Mouse (Mus musculus): ENCODE measurements around the gene Lrrc34. TPM values are rescaled to one million over a fixed set of nuclear protein-coding genes. Genes with fewer than 3 reads are reported as not detected.
A peak's percentile ranks its signal among the peaks of the same experiment; 100 is the strongest.

Lrrc34 gene
- polyA plus RNA-seq (2012; rRNA removed) (0.02 TPM in 1 of 2 replicates, not detected in the other), polyA plus RNA-seq (2014; fragmentation: Nextera tagmentation; extraction: Ambion mirVana) (0.09 TPM in 1 of 2 replicates, not detected in the other)

DNA sequence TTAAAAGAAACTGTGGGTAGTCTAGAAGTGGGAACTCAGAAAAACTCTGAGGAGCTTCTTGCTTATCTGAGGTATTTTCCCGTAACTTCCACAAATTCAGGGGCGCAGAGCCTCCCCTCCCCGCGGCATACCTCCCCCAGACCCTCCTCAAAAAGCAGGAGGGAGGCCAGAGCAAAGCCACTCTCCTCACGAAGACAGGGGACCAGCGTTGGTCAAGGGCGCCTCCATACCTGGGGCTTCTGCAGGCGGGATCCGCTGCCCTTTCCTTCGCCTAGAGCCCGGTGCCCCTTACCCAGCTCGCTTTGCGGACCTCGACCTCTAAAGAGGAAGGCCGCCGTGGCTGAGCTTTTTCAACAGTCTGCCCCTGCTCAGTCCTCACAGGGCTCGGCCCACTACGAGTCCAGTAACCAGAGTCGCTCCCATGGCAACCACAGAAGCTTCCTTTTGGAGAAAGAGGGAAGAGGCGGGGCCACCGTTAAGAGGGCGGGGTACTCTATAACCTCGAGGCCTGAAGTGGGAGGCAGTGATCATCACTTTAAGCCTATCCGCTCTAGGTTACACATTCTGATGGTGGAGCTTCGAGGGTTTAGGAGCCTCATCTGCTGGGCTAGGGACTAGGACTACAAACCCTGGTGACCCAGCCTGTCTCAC lies at the start of gene Lrrc34:
TSS of gene Lrrc34 (minus strand) at position 430 of the 651 bp plus-strand sequence.
- H3K27me3 ChIP-seq (ENCODE audit: control insufficient read depth, insufficient read depth, low read length): peaks cover 33% of the 10 kb centered on the region
- TF ChIP-seq EP300 (IDR thresholded peaks at IDR 0.05; ENCODE audit: low read depth) (no peak), CTCF (IDR thresholded peaks at IDR 0.05; ENCODE audit: low read depth) (no peak)
- no peaks in the 10 kb centered on the region for H3K36me3 ChIP-seq (replicated peaks; ENCODE audit: control insufficient read depth, insufficient read depth, low read depth)
- peak; percentile 11 to 27 (median 17) for DNase-seq (ENCODE audit: low read depth in 3 of 3, low spot score in 3 of 3)
- no peak within 1 kb of the TSS for H3K9ac ChIP-seq (replicated peaks)
- H3K4me3 ChIP-seq (ENCODE audit: insufficient read depth in 1 of 2, low read depth in 2 of 2, low read length in 2 of 2): no peak within 1 kb of the TSS
- peak within 1 kb of the TSS; percentile 52 for H3K4me2 ChIP-seq (ENCODE audit: low read depth)
- no peak within 1 kb of the TSS for H3K27ac ChIP-seq
- 2% methylated on average over 24 of the region's 25 CpGs for WGBS (ENCODE audit: insufficient replicate concordance)
- no peaks in the 10 kb centered on the region for H3K9me3 ChIP-seq (ENCODE audit: control insufficient read depth, low read length)
- no peaks in the 10 kb centered on the region for H3K4me1 ChIP-seq (replicated peaks; ENCODE audit: control insufficient read depth in 2 of 2, insufficient read depth in 2 of 2, low read length in 1 of 2)
- peak; percentile 50; the same call in 1 of the 2 replicates for ATAC-seq (ENCODE audit: insufficient read depth)

DNA sequence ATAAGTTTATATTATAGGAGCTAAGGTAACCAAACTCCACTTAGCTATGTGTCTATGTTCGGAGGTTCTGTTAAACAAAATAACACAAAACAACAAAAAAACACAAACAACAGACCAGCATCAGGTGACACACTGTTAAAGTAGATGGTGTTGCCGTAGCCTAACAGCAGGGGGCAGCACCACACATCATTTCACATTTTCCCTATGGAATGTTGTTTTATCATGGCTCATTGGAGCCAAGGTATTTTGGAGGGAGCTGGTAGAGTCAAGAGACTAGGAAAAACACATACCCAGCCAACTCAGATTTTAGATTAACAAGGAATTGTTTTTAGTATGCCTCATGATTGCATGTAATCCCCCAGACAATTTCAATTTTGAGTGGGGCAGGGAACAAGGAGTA lies 48.7 kb upstream of the Lrrc34 start:
- TF ChIP-seq CTCF (IDR thresholded peaks at IDR 0.05; ENCODE audit: low read depth): peak; percentile 83
- TF ChIP-seq EP300 (IDR thresholded peaks at IDR 0.05; ENCODE audit: low read depth): no peak

DNA sequence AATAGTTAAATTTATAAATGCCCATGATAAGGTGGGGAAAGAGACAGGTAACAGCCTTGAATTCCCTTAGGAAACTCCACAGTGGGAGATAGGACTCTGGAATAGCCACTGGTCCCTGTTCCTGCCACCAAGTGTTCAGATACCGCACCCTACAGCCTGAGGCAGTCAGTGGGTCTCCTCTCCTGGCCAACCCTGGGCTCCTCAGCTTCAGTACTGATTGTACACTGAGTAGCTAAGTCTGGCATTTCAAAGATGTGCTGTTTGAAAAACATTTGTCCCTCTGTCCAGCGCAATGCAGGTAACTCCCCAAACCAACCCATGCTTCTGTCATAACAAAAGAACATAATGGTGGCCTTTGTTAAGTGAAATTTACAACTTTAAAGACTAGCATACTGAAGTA lies 48.0 kb upstream of the Lrrc34 start:
- Histone ChIP-seq H3K9ac (replicated peaks) (no peak overlapping the region), H3K27ac (no peak overlapping the region), H3K27me3 (ENCODE audit: control insufficient read depth, insufficient read depth, low read length) (no peaks in the 10 kb centered on the region), H3K9me3 (ENCODE audit: control insufficient read depth, low read length) (no peaks in the 10 kb centered on the region), H3K36me3 (replicated peaks; ENCODE audit: control insufficient read depth, insufficient read depth, low read depth) (no peaks in the 10 kb centered on the region), H3K4me3 (ENCODE audit: insufficient read depth in 1 of 2, low read depth in 2 of 2, low read length in 2 of 2) (no peak overlapping the region), H3K4me1 (replicated peaks; ENCODE audit: control insufficient read depth in 2 of 2, insufficient read depth in 2 of 2, low read length in 1 of 2) (no peaks in the 10 kb centered on the region), H3K4me2 (ENCODE audit: low read depth) (no peak overlapping the region)
- ATAC-seq (ENCODE audit: insufficient read depth) (no peak), DNase-seq (ENCODE audit: low read depth in 3 of 3, low spot score in 3 of 3) (no peak)
- 79% methylated on average over 2 of the region's 2 CpGs for WGBS (ENCODE audit: insufficient replicate concordance)
- no peak for TF ChIP-seq EP300 (IDR thresholded peaks at IDR 0.05; ENCODE audit: low read depth)
- no peak for TF ChIP-seq CTCF (IDR thresholded peaks at IDR 0.05; ENCODE audit: low read depth)

More for the DNA sequence above, 48.7 kb upstream of the Lrrc34 start:
- H3K36me3 ChIP-seq (replicated peaks; ENCODE audit: control insufficient read depth, insufficient read depth, low read depth): no peaks in the 10 kb centered on the region
- H3K27ac ChIP-seq: no peak overlapping the region
- H3K9me3 ChIP-seq (ENCODE audit: control insufficient read depth, low read length): no peaks in the 10 kb centered on the region
- no peak overlapping the region for H3K9ac ChIP-seq (replicated peaks)
- H3K4me3 ChIP-seq (ENCODE audit: insufficient read depth in 1 of 2, low read depth in 2 of 2, low read length in 2 of 2): no peak overlapping the region
- DNase-seq (ENCODE audit: low read depth in 3 of 3, low spot score in 3 of 3): no peak
- no peak for ATAC-seq (ENCODE audit: insufficient read depth)
- H3K4me1 ChIP-seq (replicated peaks; ENCODE audit: control insufficient read depth in 2 of 2, insufficient read depth in 2 of 2, low read length in 1 of 2): no peaks in the 10 kb centered on the region
- H3K4me2 ChIP-seq (ENCODE audit: low read depth): no peak overlapping the region
- H3K27me3 ChIP-seq (ENCODE audit: control insufficient read depth, insufficient read depth, low read length): no peaks in the 10 kb centered on the region
- 1% methylated on average over 2 of the region's 2 CpGs for WGBS (ENCODE audit: insufficient replicate concordance)

DNA sequence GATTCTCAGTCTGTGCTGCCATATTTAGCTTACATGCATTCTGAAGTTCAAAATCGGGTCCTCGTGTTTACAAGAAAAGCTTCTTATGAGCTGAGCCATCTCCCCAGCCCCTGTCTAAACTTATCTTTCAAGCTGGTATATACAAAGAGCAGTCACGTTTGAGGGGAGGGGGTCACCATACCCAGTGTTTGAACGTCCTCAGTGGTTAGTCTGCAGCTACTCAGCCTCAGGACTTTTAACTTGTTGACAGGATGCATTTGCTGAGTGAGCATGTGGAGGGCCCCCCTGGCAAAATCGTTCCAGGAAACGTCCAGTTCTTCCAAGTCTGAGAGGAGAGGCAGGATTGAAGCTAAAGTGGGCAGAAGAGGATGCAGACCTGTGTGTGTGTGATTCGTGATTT lies 43.3 kb upstream of the Lrrc34 start:
- ATAC-seq (ENCODE audit: insufficient read depth): no peak
- DNase-seq (ENCODE audit: low read depth in 3 of 3, low spot score in 3 of 3): no peak
- Histone ChIP-seq H3K36me3 (replicated peaks; ENCODE audit: control insufficient read depth, insufficient read depth, low read depth) (no peaks in the 10 kb centered on the region), H3K9ac (replicated peaks) (no peak overlapping the region), H3K4me3 (ENCODE audit: insufficient read depth in 1 of 2, low read depth in 2 of 2, low read length in 2 of 2) (no peak overlapping the region), H3K4me1 (replicated peaks; ENCODE audit: control insufficient read depth in 2 of 2, insufficient read depth in 2 of 2, low read length in 1 of 2) (no peaks in the 10 kb centered on the region), H3K27me3 (ENCODE audit: control insufficient read depth, insufficient read depth, low read length) (no peaks in the 10 kb centered on the region), H3K4me2 (ENCODE audit: low read depth) (no peak overlapping the region), H3K27ac (no peak overlapping the region), H3K9me3 (ENCODE audit: control insufficient read depth, low read length) (no peaks in the 10 kb centered on the region)
- no peak for TF ChIP-seq CTCF (IDR thresholded peaks at IDR 0.05; ENCODE audit: low read depth)
- no peak for TF ChIP-seq EP300 (IDR thresholded peaks at IDR 0.05; ENCODE audit: low read depth)
- 36% methylated on average over 7 of the region's 7 CpGs for WGBS (ENCODE audit: insufficient replicate concordance)

DNA sequence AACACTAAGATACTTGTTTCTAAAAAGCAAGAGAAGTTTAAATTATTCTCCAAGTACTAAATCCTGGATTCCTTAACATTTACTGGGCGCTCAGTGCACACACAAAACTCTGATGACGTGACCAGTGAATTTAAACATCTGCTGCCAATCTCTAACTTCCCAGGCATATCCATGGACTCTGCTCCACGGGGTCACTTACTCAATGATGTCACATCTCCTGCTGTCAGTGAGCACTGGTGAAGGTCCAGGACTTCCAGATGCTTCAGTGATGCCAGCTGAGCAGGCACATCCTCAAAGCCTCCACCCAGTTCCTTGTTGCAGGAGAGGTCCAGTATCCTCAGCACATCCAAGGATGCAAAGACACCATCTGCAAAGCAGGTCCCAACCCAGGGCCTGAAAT lies 39.5 kb upstream of the Lrrc34 start:
- 50% methylated on average over 3 of the region's 3 CpGs for WGBS (ENCODE audit: insufficient replicate concordance)
- no peaks in the 10 kb centered on the region; a peak in 1 of 4 replicates for H3K4me1 ChIP-seq (replicated peaks; ENCODE audit: control insufficient read depth in 2 of 2, insufficient read depth in 2 of 2, low read length in 1 of 2)
- H3K9ac ChIP-seq (replicated peaks): no peak overlapping the region
- H3K27ac ChIP-seq: no peak overlapping the region
- no peak overlapping the region for H3K4me2 ChIP-seq (ENCODE audit: low read depth)
- no peak overlapping the region for H3K4me3 ChIP-seq (ENCODE audit: insufficient read depth in 1 of 2, low read depth in 2 of 2, low read length in 2 of 2)
- no peaks in the 10 kb centered on the region for H3K9me3 ChIP-seq (ENCODE audit: control insufficient read depth, low read length)
- TF ChIP-seq CTCF (IDR thresholded peaks at IDR 0.05; ENCODE audit: low read depth) (no peak), EP300 (IDR thresholded peaks at IDR 0.05; ENCODE audit: low read depth) (no peak)
- DNase-seq (ENCODE audit: low read depth in 3 of 3, low spot score in 3 of 3) (no peak), ATAC-seq (ENCODE audit: insufficient read depth) (no peak)
- no peaks in the 10 kb centered on the region for H3K36me3 ChIP-seq (replicated peaks; ENCODE audit: control insufficient read depth, insufficient read depth, low read depth)
- no peaks in the 10 kb centered on the region for H3K27me3 ChIP-seq (ENCODE audit: control insufficient read depth, insufficient read depth, low read length)
